Comparison of ENCODE assay signal across 8 mouse cellular contexts in the genomic region with DNA sequence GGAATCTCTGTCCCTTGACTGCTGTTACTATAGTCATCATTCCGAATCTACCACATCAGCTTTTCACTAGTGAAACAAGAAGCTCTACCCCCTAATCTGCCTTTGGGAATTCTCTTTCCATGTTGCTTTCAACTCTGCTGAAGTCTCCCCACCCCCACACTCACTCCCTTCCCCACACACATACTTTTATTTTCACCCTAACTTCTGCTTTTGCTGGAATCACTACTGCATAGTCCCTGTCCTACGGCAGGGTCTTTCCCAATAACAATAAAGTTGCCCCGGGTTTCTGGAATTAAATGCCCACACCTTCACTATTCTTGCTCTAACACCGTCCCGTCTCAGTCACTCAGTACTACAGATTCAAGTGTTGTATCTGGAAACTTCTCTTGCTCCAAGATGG. TPM values are rescaled to one million over a fixed set of nuclear protein-coding genes. Genes with fewer than 3 reads are reported as not detected.
DNase-seq lines count a peak whose midpoint lies in the region; ATAC-seq and TF ChIP-seq lines count a peak whose summit lies in the region.

No protein-coding gene starts in this region.

- intact Hi-C loops in heart, postnatal 10 days (cut with DNase I), result no loop called here

- H3K4me1 ChIP-seq in heart, embryonic 11.5 days (ENCODE audit: control insufficient read depth, insufficient read depth, low read length), result peaks cover 10% of the 10 kb centered on the region
- H3K4me1 ChIP-seq in ES-E14 (ENCODE audit: control insufficient read depth in 2 of 2, insufficient read depth in 2 of 2, low read length in 2 of 2, poor library complexity in 1 of 2), result peaks cover 4 to 11% of the 10 kb centered on the region in 2 experiments; a peak in 1 of 4 replicates
- peaks cover 12% of the 10 kb centered on the region for H3K4me1 ChIP-seq in hindbrain, embryonic 13.5 days (replicated peaks)

- H3K4me2 ChIP-seq in heart, embryonic 11.5 days, result peak overlapping the region; percentile 59
- peak overlapping the region; percentile 39 for H3K4me2 ChIP-seq in hindbrain, embryonic 13.5 days

- no peak for DNase-seq in heart, postnatal 10 days
- no peak for DNase-seq in ES-E14 (ENCODE audit: low read depth, low spot score)
- no peak for DNase-seq in frontal cortex, adult 2 months (ENCODE audit: extremely low spot score in 1 of 2, low spot score in 1 of 2)
- DNase-seq in frontal cortex, postnatal 25 days (ENCODE audit: low spot score in 2 of 2), result no peak
- no peak for DNase-seq in thymus, adult 18-20 months

- H3K4me3 ChIP-seq in heart, embryonic 11.5 days (ENCODE audit: low read depth, low read length), result 0 out of 2 replicates have a peak overlapping the region, but pooled peaks have one; percentile 11
- H3K4me3 ChIP-seq in ES-E14 (ENCODE audit: insufficient read depth in 1 of 2, low read depth in 1 of 2, low read length in 2 of 2, poor library complexity in 1 of 2, severe bottlenecking in 1 of 2), result peak overlapping the region; percentile 13 to 15; a peak in 1 of 4 replicates
- no peak overlapping the region for H3K4me3 ChIP-seq in hindbrain, embryonic 13.5 days

- H3K9ac ChIP-seq in heart, embryonic 11.5 days (ENCODE audit: low read depth, low read length), result 0 out of 2 replicates have a peak overlapping the region, but pooled peaks have one; percentile 6
- H3K9ac ChIP-seq in ES-E14 (ENCODE audit: insufficient read depth, low read depth, low read length, poor library complexity, severe bottlenecking), result 0 out of 2 replicates have a peak overlapping the region, but pooled peaks have one; percentile 56
- 0 out of 2 replicates have a peak overlapping the region, but pooled peaks have one; percentile 39 for H3K9ac ChIP-seq in hindbrain, embryonic 13.5 days

- H3K27ac ChIP-seq in heart, embryonic 11.5 days (ENCODE audit: low read depth, low read length), result peak overlapping the region; percentile 41; the same call in 1 of the 2 replicates
- H3K27ac ChIP-seq in ES-E14 (ENCODE audit: insufficient read depth, low read depth, low read length, poor library complexity, severe bottlenecking), result no peak overlapping the region
- 0 out of 2 replicates have a peak overlapping the region, but pooled peaks have one; percentile 26 for H3K27ac ChIP-seq in hindbrain, embryonic 13.5 days

- WGBS in heart, embryonic 11.5 days (ENCODE audit: insufficient replicate concordance), result 66% methylated on average over 5 of the region's 5 CpGs
- 74% methylated on average over 5 of the region's 5 CpGs for WGBS in hindbrain, embryonic 13.5 days

- H3K27me3 ChIP-seq in heart, embryonic 11.5 days (ENCODE audit: control insufficient read depth, insufficient read depth, low read length), result no peaks in the 10 kb centered on the region
- H3K27me3 ChIP-seq in hindbrain, embryonic 13.5 days, result no peaks in the 10 kb centered on the region

- no peaks in the 10 kb centered on the region for H3K36me3 ChIP-seq in heart, embryonic 11.5 days (ENCODE audit: control insufficient read depth, insufficient read depth, low read length)
- H3K36me3 ChIP-seq in ES-E14 (ENCODE audit: control insufficient read depth, insufficient read depth, low read length, poor library complexity, severe bottlenecking), result no peaks in the 10 kb centered on the region
- no peaks in the 10 kb centered on the region for H3K36me3 ChIP-seq in hindbrain, embryonic 13.5 days

- no peaks in the 10 kb centered on the region for H3K9me3 ChIP-seq in heart, embryonic 11.5 days (replicated peaks; ENCODE audit: control insufficient read depth, low read length)
- H3K9me3 ChIP-seq in ES-E14 (ENCODE audit: control insufficient read depth, insufficient read depth, low read depth, low read length), result no peaks in the 10 kb centered on the region
- no peaks in the 10 kb centered on the region for H3K9me3 ChIP-seq in hindbrain, embryonic 13.5 days

- no peak for ATAC-seq in heart, embryonic 11.5 days (replicated peaks; ENCODE audit: insufficient number of reproducible peaks, low FRiP score, low TSS enrichment)
- no peak for ATAC-seq in hindbrain, embryonic 13.5 days (ENCODE audit: low FRiP score)
- ATAC-seq in megakaryocyte, adult 5-6 weeks (ENCODE audit: poor library complexity, severe bottlenecking), result peak; percentile 67

- in situ Hi-C loops in ES-E14 (cut with MboI; ENCODE audit: low sequenced_read_pairs in 2 of 2, unreplicated experiment in 2 of 2), result no loop called here

TF ChIP-seq in ES-E14, 5 proteins besides CTCF, POLR2A, EP300 and RAD21:
- no peak for TF ChIP-seq ZC3H11A (IDR thresholded peaks at IDR 0.05; ENCODE audit: borderline replicate concordance, low read depth, low read length)
- TF ChIP-seq ZNF384 (IDR thresholded peaks at IDR 0.05; ENCODE audit: low read depth, low read length), result no peak
- no peak for TF ChIP-seq CHD2 (IDR thresholded peaks at IDR 0.05; ENCODE audit: low read depth, low read length)
- no peak for TF ChIP-seq MAFK (IDR thresholded peaks at IDR 0.05; ENCODE audit: insufficient read depth, low read depth, low read length)
- no peak for TF ChIP-seq HCFC1 (IDR thresholded peaks at IDR 0.05; ENCODE audit: borderline replicate concordance, insufficient read depth, low read length)

RNA-seq across cellular contexts. Expression of a gene that starts 12.2 kb away (rescaled TPM):
- 0.11 and 0.25 TPM in 2 replicates for polyA plus RNA-seq in heart, embryonic 11.5 days (2014; fragmentation: Nextera tagmentation; extraction: Ambion mirVana)
- under 1 TPM in 1 of 2 experiments, not detected in 1; 0.12 TPM for total RNA-seq in heart, postnatal 10 days (2021)
- total RNA-seq in ES-E14 (2012; rRNA removed), result 1.9 and 2.7 TPM in 2 replicates
- 0.19 and 0.34 TPM in 2 replicates for polyA plus RNA-seq in hindbrain, embryonic 13.5 days (2015; fragmentation: Nextera tagmentation; extraction: Ambion mirVana)
- total RNA-seq in megakaryocyte, adult 5-6 weeks (2015), result not detected in 2 replicates
- total RNA-seq in megakaryocyte, adult 5-6 weeks (2017), result not detected in 2 replicates
- 0.02 and 0.08 TPM in 2 replicates for polyA plus RNA-seq in frontal cortex, adult 2 months (2012; rRNA removed)

Comparison
In these comparisons a context has a peak if more than half of its experiments do, and no peak if none do; other contexts are left out.
1. H3K9ac ChIP-seq: peak in every context shown above with its lines; median percentile 56 in ES-E14; 39 in hindbrain, embryonic 13.5 days; 6 in heart, embryonic 11.5 days.